Mouse (Mus musculus) thymus, adult 2 months (tissue): Measurements from ENCODE around the gene Glis2.

Source experiments
- CTCF ChIP-seq: fragments of 200-500 bp; IDR thresholded peaks from 2 replicates; pipeline ENCODE4 v1.5.1; 2012; ENCODE audit warnings: mild to moderate bottlenecking, control low read depth, low read length, moderate library complexity, borderline replicate concordance; ENCODE audit not compliant: control insufficient read depth, poor library complexity, insufficient read depth; ENCODE audit errors: extremely low read depth
- POLR2A ChIP-seq: fragments of 200-500 bp; IDR thresholded peaks from 2 replicates; pipeline ENCODE4 v1.6.1; 2012; ENCODE audit warnings: mild to moderate bottlenecking, low read length, control low read depth, moderate library complexity; ENCODE audit not compliant: control insufficient read depth, poor library complexity, insufficient read depth; ENCODE audit errors: extremely low read depth

- TF ChIP-seq CTCF = no peak
- TF ChIP-seq POLR2A = no peak
Measured at GRCm38 (mm10) chr16:4557085-4557484, 37.4 kb upstream of the Glis2 start.
